Mouse (Mus musculus): Measurements from ENCODE around the gene Gp1bb.

The Gp1bb gene

GRCm38 (mm10) chr16:18628206-18628947 is 6.2 kb upstream of the Gp1bb start:
- no peak for DNase-seq

GRCm38 (mm10) chr16:18627163-18627562 is 5.0 kb upstream of the Gp1bb start:
- DNase-seq, result no peak

DNA sequence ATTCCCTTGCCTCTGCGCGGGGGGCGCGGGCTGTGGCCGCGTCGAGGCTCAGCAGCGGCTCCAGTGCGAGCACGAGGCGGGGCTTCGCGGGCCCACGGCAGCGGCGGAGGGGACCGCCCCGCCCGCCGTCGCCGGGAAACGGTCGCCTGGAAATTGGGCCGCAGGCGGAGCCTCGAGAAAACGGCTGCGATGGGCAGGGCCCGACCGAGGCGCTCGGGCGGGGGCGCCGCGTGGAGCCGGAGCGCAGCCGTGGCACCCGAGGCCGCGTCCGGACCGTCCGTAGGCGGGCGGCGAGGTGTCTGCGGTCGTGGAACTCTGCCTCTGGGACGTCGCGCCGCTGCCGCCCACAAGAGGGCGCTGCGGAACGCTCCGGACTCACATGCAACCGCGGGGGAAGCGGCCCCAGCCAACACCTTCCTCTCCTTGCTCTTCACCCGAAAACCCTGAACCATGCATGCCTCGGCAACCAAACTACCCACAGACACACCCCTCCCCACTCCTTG is 4.2 kb upstream of the Gp1bb start, which contains the start of gene Gm49601:
Gene Gm49601, minus strand, starts transcription at position 52 of the 503 bp plus-strand sequence.
- peak; percentile 75 for DNase-seq

DNA sequence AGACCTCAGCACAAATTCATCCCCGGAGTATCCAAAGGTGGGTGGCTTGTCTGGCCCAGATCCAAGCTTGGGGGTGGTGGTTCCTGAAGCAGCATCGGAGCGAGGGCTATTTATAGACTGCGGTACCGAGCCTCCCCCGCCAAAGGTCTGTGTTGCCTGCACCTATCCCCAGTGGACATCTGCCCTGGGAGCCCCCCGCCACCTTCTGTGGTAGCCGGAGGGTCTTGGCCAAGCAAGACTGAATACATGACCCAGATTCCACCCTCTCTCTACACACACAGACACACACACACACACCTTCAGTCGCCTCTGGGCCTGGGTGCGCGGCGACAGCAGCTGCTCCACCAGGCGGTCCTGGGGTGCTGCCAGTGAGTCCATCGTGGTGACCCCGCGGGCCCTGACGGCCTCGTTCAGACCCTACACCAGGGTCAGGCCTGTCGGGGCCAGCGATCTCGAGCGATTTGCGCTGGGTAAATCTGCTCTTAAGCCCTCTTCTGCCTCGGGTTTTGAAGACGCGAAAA is 3.6 kb upstream of the Gp1bb start:
- peak; percentile 46 for DNase-seq

DNA sequence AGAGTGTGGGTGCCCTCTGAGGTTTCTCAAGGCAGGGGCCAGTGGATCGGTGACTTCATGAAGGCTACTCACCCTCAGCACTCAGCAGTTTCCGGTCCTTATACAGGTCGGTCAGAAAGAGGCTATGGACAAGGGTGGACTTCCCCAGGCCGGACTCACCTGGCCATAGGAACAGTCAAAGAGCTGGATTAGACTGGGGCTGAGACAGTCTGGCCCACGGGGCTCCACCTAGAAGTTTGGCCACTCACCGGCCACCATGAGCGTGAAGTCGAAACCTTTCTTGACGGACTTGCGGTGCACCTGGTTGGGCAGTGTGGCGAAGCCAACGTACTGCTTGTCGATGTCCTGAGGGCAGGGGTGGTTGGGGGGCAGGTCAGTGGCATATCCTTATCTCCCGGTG is 2.9 kb upstream of the Gp1bb start:
- DNase-seq, result no peak

- no peak for DNase-seq
These were observed 2.4 kb upstream of the Gp1bb start for GRCm38 (mm10) chr16:18624641-18625040.

DNA sequence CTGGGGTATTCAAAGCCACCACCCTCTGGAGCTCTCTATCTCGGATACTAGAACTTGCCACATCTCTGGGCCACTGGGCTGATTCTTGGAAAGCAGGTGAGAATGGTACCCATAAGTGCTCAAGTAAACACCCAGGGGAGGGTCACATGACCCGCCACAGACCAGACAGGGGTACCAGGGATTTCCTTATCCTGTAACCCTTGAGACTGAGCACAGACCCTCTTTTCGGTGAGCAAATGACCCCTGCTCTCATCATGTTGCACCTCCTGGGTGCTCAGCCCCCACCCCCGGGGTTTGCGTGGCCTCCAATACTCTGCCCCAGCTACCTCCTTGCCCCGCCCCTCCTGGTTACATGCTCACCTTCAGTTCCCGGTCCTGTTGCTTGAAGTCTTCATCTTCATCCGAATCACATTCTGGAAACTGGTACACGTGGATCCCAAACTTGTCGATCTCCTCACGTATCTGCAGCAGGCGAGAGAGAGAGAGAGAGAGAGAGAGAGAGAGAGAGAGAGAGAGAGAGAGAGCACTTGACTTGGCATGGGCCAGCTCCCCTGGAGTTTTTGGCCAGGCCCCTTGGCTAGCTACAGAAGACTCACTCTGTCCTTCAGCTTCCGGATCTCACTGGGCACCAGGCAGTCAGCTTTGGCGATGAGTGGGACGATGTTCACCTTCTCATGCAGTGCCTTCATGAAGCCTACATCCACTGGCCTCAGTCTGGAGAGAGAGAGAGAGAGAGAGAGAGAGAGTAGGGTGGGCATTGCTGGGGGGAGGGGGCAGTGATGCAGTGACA is 1.7 kb upstream of the Gp1bb start:
- DNase-seq, result no peak

GRCm38 (mm10) chr16:18622916-18623750 is 930 bp upstream of the Gp1bb start:
- DNase-seq, result no peak

- peak; percentile 50 for DNase-seq
These were observed 721 bp downstream of the Gp1bb start for GRCm38 (mm10) chr16:18621362-18622001.

- DNase-seq, result peak; percentile 70
These were observed 1.4 kb downstream of the Gp1bb start for GRCm38 (mm10) chr16:18620601-18621361.

GRCm38 (mm10) chr16:18620201-18620600 is 2.0 kb downstream of the Gp1bb start:
- no peak for DNase-seq

DNA sequence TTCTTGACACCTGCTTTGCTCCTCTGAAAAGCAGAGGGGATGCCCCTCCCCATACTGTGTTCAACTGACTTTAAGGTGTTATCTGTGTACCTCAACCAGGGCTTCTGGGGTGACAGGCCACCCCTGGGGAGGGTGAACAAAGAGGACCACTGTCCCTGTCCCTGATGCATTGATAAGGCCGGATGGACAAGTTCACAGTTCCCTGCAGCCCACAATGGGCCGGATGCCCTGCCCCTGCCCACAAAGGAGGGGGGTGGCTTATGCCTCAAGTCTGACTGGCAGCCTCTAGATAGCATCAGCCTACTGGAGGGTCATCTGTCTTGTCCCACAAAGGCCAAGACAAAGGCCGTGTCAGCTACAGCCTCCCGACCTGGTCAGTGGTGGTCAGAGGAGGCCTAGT is 3.1 kb downstream of the Gp1bb start:
- peak; percentile 18 for DNase-seq

DNA sequence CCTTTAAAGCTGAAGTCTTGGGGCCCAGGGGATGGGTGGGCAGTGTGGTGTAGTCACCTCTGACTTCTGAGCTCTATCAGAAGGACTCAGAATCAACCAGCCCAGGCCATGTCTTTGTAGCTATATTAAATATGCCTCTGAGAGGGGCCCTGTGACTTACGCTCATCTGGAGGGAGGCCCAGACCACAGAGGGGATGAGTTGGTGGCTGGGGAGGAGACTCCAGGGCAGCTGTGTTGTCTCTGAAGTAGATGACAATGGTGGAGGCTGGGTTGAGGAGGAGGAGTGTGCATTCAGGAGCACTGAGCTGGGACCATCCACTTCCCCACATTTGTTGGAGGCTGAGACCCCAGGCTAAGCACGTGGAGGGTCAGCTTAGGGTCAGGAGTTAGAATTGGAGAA is 3.9 kb downstream of the Gp1bb start:
- no peak for DNase-seq

DNA sequence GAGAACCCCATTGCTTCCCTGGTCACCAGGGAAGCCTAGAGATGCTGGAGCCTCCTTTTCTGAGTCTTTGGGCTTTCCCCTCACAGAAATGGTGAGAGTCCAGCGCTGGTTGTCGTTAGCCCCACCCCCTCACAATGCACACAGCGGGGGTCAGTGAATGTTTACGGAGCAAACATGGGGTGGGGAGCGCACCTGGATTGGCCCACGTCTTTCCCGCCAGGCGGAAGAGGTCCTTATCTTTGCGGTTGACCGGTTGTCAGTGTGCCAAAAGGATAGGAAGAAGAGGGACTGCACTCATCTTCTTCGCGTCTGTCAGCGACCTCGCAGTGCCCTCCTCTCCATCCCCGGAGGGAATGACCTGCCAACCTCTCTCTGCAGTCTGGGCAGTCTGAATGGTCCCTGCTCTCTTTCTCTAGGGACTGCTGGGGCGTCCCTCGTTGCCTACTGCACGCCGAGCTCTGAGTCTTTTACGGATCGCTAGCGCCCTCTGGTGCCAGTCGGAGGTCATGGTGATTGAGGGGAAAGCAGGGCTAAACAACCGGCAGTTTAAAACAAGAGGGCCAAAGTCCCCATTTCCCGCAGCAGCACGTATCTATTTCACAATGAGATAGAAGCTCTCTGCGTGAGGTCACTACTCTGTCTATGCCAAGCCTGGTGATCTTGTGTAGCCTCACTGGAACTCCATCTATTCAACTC is 4.7 kb downstream of the Gp1bb start:
- peak; percentile 97 for DNase-seq

DNA sequence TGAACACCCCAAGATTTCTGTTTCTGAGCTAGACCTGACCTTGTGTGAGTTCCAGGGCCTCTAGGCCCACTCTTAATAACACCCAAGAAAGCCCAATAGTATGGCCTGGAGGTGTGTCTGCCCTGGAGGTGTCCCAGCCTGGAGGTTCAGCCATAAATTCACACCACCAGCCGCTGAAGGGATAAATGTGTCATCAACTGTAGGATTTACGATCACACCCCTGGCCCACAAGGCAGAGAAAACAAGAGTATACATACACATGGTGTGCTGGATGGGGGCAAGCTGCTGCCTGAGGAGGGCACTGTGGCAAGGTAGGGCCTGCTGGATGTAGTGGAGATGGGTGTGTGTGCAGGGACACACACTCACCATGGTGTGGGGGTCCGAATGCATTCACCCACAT is 8.9 kb downstream of the Gp1bb start:
- DNase-seq, result no peak

- DNase-seq, result no peak
These were observed 10.5 kb downstream of the Gp1bb start for GRCm38 (mm10) chr16:18611752-18612151.

GRCm38 (mm10) chr16:18609099-18609498 is 13.1 kb downstream of the Gp1bb start:
- no peak for DNase-seq

DNA sequence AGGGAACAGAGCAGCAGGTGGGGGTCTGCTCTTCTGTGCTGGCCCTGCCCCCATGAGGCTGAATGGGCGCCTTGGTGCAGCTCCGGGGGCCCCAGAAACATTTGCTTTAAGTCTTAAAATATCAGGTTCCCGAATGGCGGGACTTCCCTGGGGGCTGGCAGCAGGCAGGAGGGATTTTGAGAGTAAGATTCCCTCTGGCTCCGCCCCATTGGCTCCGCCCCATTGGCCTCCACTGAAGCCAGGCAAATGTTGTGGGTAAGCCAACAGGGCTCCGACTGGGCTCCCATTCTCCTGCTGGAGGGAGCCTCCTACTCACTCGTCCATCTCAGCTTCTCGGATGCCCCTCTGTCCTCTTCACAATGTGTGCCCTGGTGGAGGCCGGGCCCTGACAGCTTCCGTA is 14.0 kb downstream of the Gp1bb start:
- no peak for DNase-seq

- no peak for DNase-seq
These were observed 16.5 kb downstream of the Gp1bb start for GRCm38 (mm10) chr16:18605705-18606104.

GRCm38 (mm10) chr16:18604267-18604701 is 17.9 kb downstream of the Gp1bb start:
- DNase-seq, result no peak

DNA sequence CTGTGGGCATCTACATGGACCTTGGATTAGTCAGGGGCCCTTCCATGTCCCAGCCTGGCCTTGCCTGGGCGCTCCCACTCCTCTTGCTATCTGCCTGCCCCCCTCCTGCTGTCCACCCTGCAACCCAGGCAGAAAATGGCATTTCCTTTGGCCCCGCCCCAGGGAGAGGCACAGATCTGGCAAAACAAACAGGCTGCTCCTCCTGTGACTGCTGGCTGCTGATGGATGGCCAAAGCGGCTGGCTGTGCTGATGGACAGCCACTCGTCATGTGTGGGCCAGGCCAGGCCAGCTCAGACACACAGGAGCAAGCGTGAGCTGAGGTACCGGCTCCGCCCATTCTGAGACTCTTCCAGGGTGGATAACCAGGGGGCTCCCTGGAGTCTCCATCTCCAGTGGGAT is 20.8 kb downstream of the Gp1bb start:
- DNase-seq, result no peak

All from right cerebral cortex, postnatal 4 days (tissue).